Mouse (Mus musculus) bone marrow, adult 2 months (tissue): ENCODE data around the gene Prr19.

Source experiments
- CTCF ChIP-seq: fragments of 200-500 bp; IDR thresholded peaks from 2 replicates; pipeline ENCODE4 v1.5.1; 2011; ENCODE audit warnings: low read length, control low read depth; ENCODE audit not compliant: control insufficient read depth, insufficient read depth
- POLR2A ChIP-seq: fragments of 200-500 bp; IDR thresholded peaks from 2 replicates; pipeline ENCODE4 v1.6.1; 2011; ENCODE audit warnings: low read depth, mild to moderate bottlenecking, control low read depth, low read length, borderline replicate concordance; ENCODE audit not compliant: control insufficient read depth

DNA sequence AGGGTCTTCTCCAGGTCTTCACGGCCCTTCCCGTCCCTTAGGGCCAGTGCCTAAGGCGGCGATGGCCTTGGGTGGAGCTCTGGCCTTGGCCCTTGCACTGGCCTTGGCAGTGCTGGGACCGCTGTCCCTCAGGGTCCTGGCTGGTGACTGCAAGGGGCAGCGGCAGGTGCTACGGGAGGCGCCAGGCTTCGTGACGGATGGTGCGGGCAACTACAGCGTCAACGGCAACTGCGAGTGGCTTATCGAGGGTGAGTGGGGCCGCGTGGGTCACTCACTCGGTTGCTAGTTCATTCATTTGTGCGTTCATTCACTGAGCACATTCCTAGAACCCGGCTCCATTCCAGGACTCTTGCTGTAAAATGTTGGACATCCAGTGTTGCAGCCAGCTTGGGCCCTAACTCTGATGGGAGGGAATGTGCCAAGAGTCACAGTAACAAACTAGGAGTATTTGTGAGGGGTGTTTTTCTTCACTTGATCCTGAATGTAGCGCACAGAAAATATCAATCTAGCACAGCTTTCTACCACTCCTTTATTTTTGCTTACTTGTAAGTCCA, 16.3 kb downstream of the Prr19 start:
- TF ChIP-seq POLR2A (no peak), CTCF (no peak)
